Mouse (Mus musculus): ENCODE results near the gene Slc26a9. TPM values are rescaled to one million over a fixed set of nuclear protein-coding genes. Genes with fewer than 3 reads are reported as not detected.

Gene Slc26a9
- under 0.01 TPM in 1 of 2 replicates, not detected in the other for total RNA-seq (2014; rRNA removed)
- not detected in 2 replicates for polyA plus RNA-seq (2012; rRNA removed)

DNA sequence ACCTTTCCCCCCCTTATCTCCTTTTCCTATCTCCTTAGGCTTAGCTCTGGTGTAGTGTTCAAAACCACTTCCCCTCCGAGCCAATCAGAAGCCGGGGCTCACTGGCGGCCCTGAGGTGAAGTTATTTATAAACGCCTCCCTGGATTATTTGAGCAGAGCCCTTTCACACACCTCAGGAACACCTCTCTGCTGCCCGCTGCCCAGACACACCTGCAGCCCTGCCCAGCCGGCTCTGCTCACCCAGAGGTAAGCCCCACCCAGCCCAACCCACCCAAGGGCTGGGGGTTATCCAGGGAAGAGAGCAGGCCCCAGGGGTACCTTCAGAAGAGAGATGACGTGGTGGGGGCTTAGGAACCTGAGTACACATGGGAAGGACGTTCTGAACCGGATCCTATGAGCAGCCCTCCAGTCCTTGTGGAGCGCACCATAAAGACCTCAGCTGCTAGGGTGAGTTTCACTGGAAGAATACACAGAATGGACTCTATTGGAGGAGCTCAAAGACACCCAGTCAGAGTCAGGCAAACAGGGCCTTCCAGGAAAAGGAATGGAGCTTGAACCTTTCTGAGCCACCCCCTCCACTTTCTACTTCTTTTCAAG is at the start of gene Slc26a9:
TSS of gene Slc26a9 (plus strand) at position 155 of the 597 bp plus-strand sequence.
- H3K79me2 ChIP-seq (ENCODE audit: control insufficient read depth, insufficient read depth, low read length) = no peaks in the 10 kb centered on the region
- TF ChIP-seq CTCF (IDR thresholded peaks at IDR 0.05; ENCODE audit: low read depth, low read length) (no peak), POLR2A (IDR thresholded peaks at IDR 0.05; ENCODE audit: extremely low read depth, insufficient read depth, low read length) (no peak)
- no peak within 1 kb of the TSS for H3K4me3 ChIP-seq (ENCODE audit: insufficient read depth, low read depth, low read length)
- H3K27ac ChIP-seq (replicated peaks; ENCODE audit: insufficient read depth, low read depth, low read length) = no peak within 1 kb of the TSS
- no peaks in the 10 kb centered on the region for H3K36me3 ChIP-seq (ENCODE audit: control insufficient read depth, insufficient read depth, low read length)
- peaks cover 6% of the 10 kb centered on the region; the same call in 1 of the 2 replicates for H3K27me3 ChIP-seq (ENCODE audit: control insufficient read depth, insufficient read depth, low read length)
- H3K4me1 ChIP-seq (ENCODE audit: control insufficient read depth, insufficient read depth, low read length) = no peaks in the 10 kb centered on the region
- DNase-seq (ENCODE audit: extremely low read depth, low read depth, low spot score) = no peak
- no peak within 1 kb of the TSS for H3K9ac ChIP-seq (ENCODE audit: low read depth, low read length)
- WGBS = 54% methylated on average over 10 of the region's 10 CpGs

DNA sequence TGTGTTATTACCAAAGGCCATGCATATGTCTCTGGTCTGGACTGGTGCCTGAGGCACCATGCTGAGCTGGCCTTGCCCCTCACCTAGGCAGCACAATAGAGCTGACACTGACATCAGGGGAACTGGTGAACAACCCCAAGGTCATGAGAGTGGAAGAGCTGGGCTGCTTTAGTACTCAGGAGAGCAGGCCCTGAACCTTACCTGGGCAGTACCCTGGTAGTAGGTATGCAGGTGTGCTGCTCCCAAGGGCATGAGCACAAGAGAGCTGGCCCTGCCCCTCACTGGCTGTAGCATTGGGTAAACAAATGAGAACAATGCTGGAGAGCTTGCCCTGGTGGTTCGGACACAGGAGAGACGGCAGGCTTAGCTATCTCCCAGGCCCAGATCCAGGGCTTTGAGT is 48.5 kb upstream of the Slc26a9 start:
- Histone ChIP-seq H3K27me3 (ENCODE audit: control insufficient read depth, insufficient read depth, low read length) (no peaks in the 10 kb centered on the region), H3K9ac (ENCODE audit: low read depth, low read length) (no peak overlapping the region), H3K4me1 (ENCODE audit: control insufficient read depth, insufficient read depth, low read length) (no peaks in the 10 kb centered on the region), H3K4me3 (ENCODE audit: insufficient read depth, low read depth, low read length) (no peak overlapping the region), H3K79me2 (ENCODE audit: control insufficient read depth, insufficient read depth, low read length) (no peaks in the 10 kb centered on the region), H3K36me3 (ENCODE audit: control insufficient read depth, insufficient read depth, low read length) (no peaks in the 10 kb centered on the region), H3K27ac (replicated peaks; ENCODE audit: insufficient read depth, low read depth, low read length) (no peak overlapping the region)
- DNase-seq (ENCODE audit: extremely low read depth, low read depth, low spot score) = no peak
- TF ChIP-seq CTCF (IDR thresholded peaks at IDR 0.05; ENCODE audit: low read depth, low read length) (no peak), POLR2A (IDR thresholded peaks at IDR 0.05; ENCODE audit: extremely low read depth, insufficient read depth, low read length) (no peak)
- 86% methylated on average over 2 of the region's 2 CpGs for WGBS

DNA sequence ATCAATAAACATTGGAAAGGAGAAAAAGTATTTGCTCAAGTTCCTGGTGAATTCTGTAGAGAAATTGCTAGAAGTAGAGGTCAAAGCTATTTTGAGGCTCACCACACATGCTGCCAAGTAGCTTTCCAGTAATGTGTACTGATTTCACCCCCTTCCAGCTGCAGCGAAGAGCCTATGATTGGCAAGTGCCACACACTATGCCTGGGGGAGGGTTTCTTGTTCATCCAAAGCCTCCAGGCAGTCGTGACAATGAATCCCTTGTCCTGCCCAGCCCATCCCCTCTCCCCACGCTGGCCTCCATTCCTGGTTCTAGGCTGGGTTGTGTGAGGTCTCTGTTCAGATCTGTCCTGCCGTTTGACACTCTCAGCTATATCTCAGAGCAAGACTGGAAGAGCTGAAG is 47.5 kb upstream of the Slc26a9 start:
- Histone ChIP-seq H3K9ac (ENCODE audit: low read depth, low read length) (no peak overlapping the region), H3K27ac (replicated peaks; ENCODE audit: insufficient read depth, low read depth, low read length) (no peak overlapping the region), H3K4me3 (ENCODE audit: insufficient read depth, low read depth, low read length) (no peak overlapping the region), H3K27me3 (ENCODE audit: control insufficient read depth, insufficient read depth, low read length) (no peaks in the 10 kb centered on the region), H3K36me3 (ENCODE audit: control insufficient read depth, insufficient read depth, low read length) (no peaks in the 10 kb centered on the region), H3K4me1 (ENCODE audit: control insufficient read depth, insufficient read depth, low read length) (no peaks in the 10 kb centered on the region), H3K79me2 (ENCODE audit: control insufficient read depth, insufficient read depth, low read length) (no peaks in the 10 kb centered on the region)
- WGBS = 64% methylated on average over 4 of the region's 4 CpGs
- DNase-seq (ENCODE audit: extremely low read depth, low read depth, low spot score) = no peak
- TF ChIP-seq CTCF (IDR thresholded peaks at IDR 0.05; ENCODE audit: low read depth, low read length) (no peak), POLR2A (IDR thresholded peaks at IDR 0.05; ENCODE audit: extremely low read depth, insufficient read depth, low read length) (no peak)

DNA sequence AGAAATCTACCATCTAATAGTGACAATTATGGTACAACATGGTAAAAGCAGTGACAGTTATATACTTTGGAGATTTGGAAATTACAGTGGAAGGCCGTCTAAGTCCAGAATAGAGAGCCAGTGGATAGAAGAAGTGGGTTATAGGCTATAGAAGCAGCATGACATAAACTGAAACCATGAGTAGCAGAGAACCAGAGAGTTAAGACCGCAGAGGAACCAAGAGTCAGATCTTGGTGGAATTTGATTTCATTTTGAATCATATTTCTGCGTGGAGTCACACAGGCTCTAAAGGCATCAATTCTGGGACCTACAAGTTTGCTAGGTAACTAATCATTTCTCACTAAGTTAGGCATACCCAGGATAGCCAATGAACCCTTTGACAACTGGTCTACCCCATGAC is 45.1 kb upstream of the Slc26a9 start:
- no peak overlapping the region for H3K27ac ChIP-seq (replicated peaks; ENCODE audit: insufficient read depth, low read depth, low read length)
- no peak overlapping the region for H3K9ac ChIP-seq (ENCODE audit: low read depth, low read length)
- WGBS = 89% methylated on average over 3 of the region's 3 CpGs
- H3K4me3 ChIP-seq (ENCODE audit: insufficient read depth, low read depth, low read length) = no peak overlapping the region
- H3K27me3 ChIP-seq (ENCODE audit: control insufficient read depth, insufficient read depth, low read length) = no peaks in the 10 kb centered on the region
- TF ChIP-seq POLR2A (IDR thresholded peaks at IDR 0.05; ENCODE audit: extremely low read depth, insufficient read depth, low read length) = no peak
- no peak for TF ChIP-seq CTCF (IDR thresholded peaks at IDR 0.05; ENCODE audit: low read depth, low read length)
- H3K79me2 ChIP-seq (ENCODE audit: control insufficient read depth, insufficient read depth, low read length) = no peaks in the 10 kb centered on the region
- H3K36me3 ChIP-seq (ENCODE audit: control insufficient read depth, insufficient read depth, low read length) = no peaks in the 10 kb centered on the region
- H3K4me1 ChIP-seq (ENCODE audit: control insufficient read depth, insufficient read depth, low read length) = no peaks in the 10 kb centered on the region
- DNase-seq (ENCODE audit: extremely low read depth, low read depth, low spot score) = peak; percentile 16

DNA sequence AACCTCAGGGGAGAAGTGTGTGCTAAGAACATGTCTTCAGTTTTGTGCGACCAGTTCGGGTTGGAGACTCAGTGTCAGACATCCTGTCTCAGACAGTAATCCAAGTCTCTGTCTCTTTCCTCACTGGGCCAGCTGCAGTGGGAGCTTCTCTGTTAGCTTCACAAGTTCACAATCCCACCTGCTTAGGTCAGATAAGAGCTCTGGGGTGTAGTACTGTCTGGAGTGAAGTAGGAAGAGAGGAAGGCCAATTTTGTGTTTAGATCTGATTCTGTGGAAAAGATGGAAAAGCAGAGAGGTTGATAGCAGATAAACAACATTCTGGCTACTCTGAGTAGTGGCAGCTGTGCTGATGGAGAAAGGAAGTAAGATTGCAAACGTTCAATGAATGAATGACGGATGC is 44.2 kb upstream of the Slc26a9 start:
- no peaks in the 10 kb centered on the region for H3K36me3 ChIP-seq (ENCODE audit: control insufficient read depth, insufficient read depth, low read length)
- H3K27me3 ChIP-seq (ENCODE audit: control insufficient read depth, insufficient read depth, low read length) = no peaks in the 10 kb centered on the region
- 79% methylated on average over 4 of the region's 4 CpGs for WGBS
- no peak overlapping the region for H3K9ac ChIP-seq (ENCODE audit: low read depth, low read length)
- H3K4me3 ChIP-seq (ENCODE audit: insufficient read depth, low read depth, low read length) = no peak overlapping the region
- H3K27ac ChIP-seq (replicated peaks; ENCODE audit: insufficient read depth, low read depth, low read length) = no peak overlapping the region
- no peaks in the 10 kb centered on the region for H3K4me1 ChIP-seq (ENCODE audit: control insufficient read depth, insufficient read depth, low read length)
- no peak for TF ChIP-seq CTCF (IDR thresholded peaks at IDR 0.05; ENCODE audit: low read depth, low read length)
- no peak for TF ChIP-seq POLR2A (IDR thresholded peaks at IDR 0.05; ENCODE audit: extremely low read depth, insufficient read depth, low read length)
- DNase-seq (ENCODE audit: extremely low read depth, low read depth, low spot score) = no peak
- H3K79me2 ChIP-seq (ENCODE audit: control insufficient read depth, insufficient read depth, low read length) = no peaks in the 10 kb centered on the region

DNA sequence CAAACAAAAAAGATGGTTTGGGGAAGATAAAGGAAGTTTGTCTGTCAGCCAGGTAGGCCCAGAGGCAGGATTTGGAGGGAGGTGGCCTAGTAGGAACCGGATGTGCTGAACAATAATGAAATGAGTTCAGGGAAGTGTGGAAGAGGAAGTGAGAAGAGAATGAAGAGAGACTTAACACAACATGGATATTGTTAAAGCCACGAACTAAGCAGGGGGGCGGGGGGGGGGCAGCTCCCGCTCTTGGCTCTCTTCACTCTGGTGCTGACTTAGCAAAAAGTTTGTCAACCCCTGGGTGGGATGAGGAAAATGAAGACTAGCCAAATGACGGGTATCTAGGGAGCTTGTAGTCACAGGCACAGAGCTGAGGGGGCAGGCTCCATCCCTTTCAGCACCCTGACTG is 43.4 kb upstream of the Slc26a9 start:
- Histone ChIP-seq H3K4me1 (ENCODE audit: control insufficient read depth, insufficient read depth, low read length) (no peaks in the 10 kb centered on the region), H3K36me3 (ENCODE audit: control insufficient read depth, insufficient read depth, low read length) (no peaks in the 10 kb centered on the region), H3K27ac (replicated peaks; ENCODE audit: insufficient read depth, low read depth, low read length) (no peak overlapping the region), H3K27me3 (ENCODE audit: control insufficient read depth, insufficient read depth, low read length) (no peaks in the 10 kb centered on the region), H3K4me3 (ENCODE audit: insufficient read depth, low read depth, low read length) (no peak overlapping the region), H3K79me2 (ENCODE audit: control insufficient read depth, insufficient read depth, low read length) (no peaks in the 10 kb centered on the region), H3K9ac (ENCODE audit: low read depth, low read length) (no peak overlapping the region)
- WGBS = 69% methylated on average over 5 of the region's 5 CpGs
- peak; percentile 29 for DNase-seq (ENCODE audit: extremely low read depth, low read depth, low spot score)
- TF ChIP-seq POLR2A (IDR thresholded peaks at IDR 0.05; ENCODE audit: extremely low read depth, insufficient read depth, low read length) = no peak
- TF ChIP-seq CTCF (IDR thresholded peaks at IDR 0.05; ENCODE audit: low read depth, low read length) = no peak
